Mouse (Mus musculus) MEL (cell line): Measurements from ENCODE around the gene 4930426L09Rik. TPM values are rescaled to one million over a fixed set of nuclear protein-coding genes. Genes with fewer than 3 reads are reported as not detected.

Experiments used
- DNase-seq: peaks from one replicate; pipeline ENCODE4 v3.0.0; 2011; ENCODE audit warnings: low read depth, low spot score
- H3K27ac ChIP-seq: 2 replicates; pipeline ENCODE4 v1.5.1; 2012; ENCODE audit warnings: low read depth, mild to moderate bottlenecking, control low read depth, low read length, moderate library complexity; ENCODE audit not compliant: control insufficient read depth
- H3K27me3 ChIP-seq, 2 experiments: fragments of 150-350 bp in 1 of 2; sonication (generic) in 1 of 2; 2 replicates each; pipeline ENCODE4 v1.6.1; 2012; ENCODE audit warnings: low read length in 2 of 2, mild to moderate bottlenecking in 2 of 2, improper control_type of control experiment in 1 of 2, moderate library complexity in 1 of 2; ENCODE audit not compliant: insufficient read depth in 2 of 2, control insufficient read depth in 1 of 2
- H3K36me3 ChIP-seq, 2 experiments: 2 replicates each; pipeline ENCODE4 v1.6.1; 2012 to 2014; ENCODE audit warnings: low read length in 2 of 2, improper control_type of control experiment in 1 of 2, inconsistent platforms in 1 of 2, mild to moderate bottlenecking in 1 of 2; ENCODE audit not compliant: insufficient read depth in 2 of 2, control insufficient read depth in 1 of 2
- H3K4me1 ChIP-seq, 2 experiments: fragments of 150-350 bp in 1 of 2; sonication (generic) in 1 of 2; 2 replicates each; pipeline ENCODE4 v1.6.1; 2012; ENCODE audit warnings: low read length in 2 of 2, improper control_type of control experiment in 1 of 2, mild to moderate bottlenecking in 1 of 2; ENCODE audit not compliant: insufficient read depth in 2 of 2, control insufficient read depth in 1 of 2
- H3K4me3 ChIP-seq, 2 experiments: fragments of 150-350 bp in 1 of 2; sonication (generic) in 1 of 2; 2 replicates each; pipeline ENCODE4 v1.5.1; 2012; ENCODE audit warnings: low read depth in 2 of 2, low read length in 2 of 2, mild to moderate bottlenecking in 2 of 2, moderate library complexity in 2 of 2, control low read depth in 1 of 2, improper control_type of control experiment in 1 of 2; ENCODE audit not compliant: control insufficient read depth in 1 of 2, insufficient read depth in 1 of 2
- H3K79me2 ChIP-seq: 2 replicates; pipeline ENCODE4 v1.6.1; 2012; ENCODE audit warnings: mild to moderate bottlenecking, low read length, moderate library complexity; ENCODE audit not compliant: control insufficient read depth, poor library complexity, insufficient read depth
- H3K9ac ChIP-seq: 2 replicates; pipeline ENCODE4 v1.6.1; 2012; ENCODE audit warnings: low read depth, mild to moderate bottlenecking, control low read depth, low read length, moderate library complexity; ENCODE audit not compliant: control insufficient read depth, poor library complexity, severe bottlenecking
- H3K9me3 ChIP-seq: fragments of 150-350 bp; sonication (generic); replicated peaks from 2 replicates; pipeline ENCODE4 v1.6.1; 2012; ENCODE audit warnings: mild to moderate bottlenecking, low read length, improper control_type of control experiment, moderate library complexity; ENCODE audit not compliant: insufficient read depth
- BHLHE40 ChIP-seq: IDR thresholded peaks from 2 replicates; pipeline ENCODE4 v1.6.1; 2012; ENCODE audit warnings: low read depth, mild to moderate bottlenecking, inconsistent platforms, low read length, improper control_type of control experiment, borderline replicate concordance
- CHD2 ChIP-seq: IDR thresholded peaks from 2 replicates; pipeline ENCODE4 v1.6.1; 2011; ENCODE audit warnings: low read length, improper control_type of control experiment
- E2F4 ChIP-seq: IDR thresholded peaks from 2 replicates; pipeline ENCODE4 v1.6.1; 2011; ENCODE audit warnings: low read depth, low read length, improper control_type of control experiment, borderline replicate concordance
- ETS1 ChIP-seq: IDR thresholded peaks from 2 replicates; pipeline ENCODE4 v1.6.1; 2012; ENCODE audit warnings: low read depth, mild to moderate bottlenecking, inconsistent platforms, low read length, improper control_type of control experiment, moderate library complexity
- GABPA ChIP-seq: IDR thresholded peaks from 2 replicates; pipeline ENCODE4 v1.6.1; 2012; ENCODE audit warnings: low read depth, mild to moderate bottlenecking, inconsistent platforms, low read length, improper control_type of control experiment, moderate library complexity
- GATA1 ChIP-seq: IDR thresholded peaks from 2 replicates; pipeline ENCODE4 v1.6.1; 2011; ENCODE audit warnings: low read depth, low read length, improper control_type of control experiment
- JUND ChIP-seq: IDR thresholded peaks from 2 replicates; pipeline ENCODE4 v1.6.1; 2011; ENCODE audit warnings: low read depth, mild to moderate bottlenecking, improper control_type of control experiment, low read length
- KAT2A ChIP-seq: conservative IDR thresholded peaks from 2 replicates; pipeline ENCODE4 v1.6.1; 2012; ENCODE audit warnings: low read depth, low read length, improper control_type of control experiment, inconsistent platforms
- MAZ ChIP-seq: IDR thresholded peaks from 2 replicates; pipeline ENCODE4 v1.6.1; 2012; ENCODE audit warnings: low read depth, mild to moderate bottlenecking, inconsistent platforms, low read length, improper control_type of control experiment
- MEF2A ChIP-seq: IDR thresholded peaks from 2 replicates; pipeline ENCODE4 v1.6.1; 2014; ENCODE audit warnings: low read depth, mild to moderate bottlenecking, inconsistent platforms, low read length, improper control_type of control experiment; ENCODE audit not compliant: poor library complexity, insufficient replicate concordance, severe bottlenecking; ENCODE audit errors: extremely low read depth
- MYB ChIP-seq: IDR thresholded peaks from 2 replicates; pipeline ENCODE4 v1.6.1; 2011; ENCODE audit warnings: mild to moderate bottlenecking, low read depth, low read length, improper control_type of control experiment
- MYC ChIP-seq: IDR thresholded peaks from 2 replicates; pipeline ENCODE4 v1.6.1; 2011; ENCODE audit warnings: low read depth, mild to moderate bottlenecking, low read length, improper control_type of control experiment, moderate library complexity
- NELFE ChIP-seq: IDR thresholded peaks from 2 replicates; pipeline ENCODE4 v1.6.1; 2011; ENCODE audit warnings: low read depth, low read length, improper control_type of control experiment
- NRF1 ChIP-seq: IDR thresholded peaks from 2 replicates; pipeline ENCODE4 v1.6.1; 2014; ENCODE audit warnings: low read depth, mild to moderate bottlenecking, inconsistent platforms, low read length, improper control_type of control experiment, moderate library complexity; ENCODE audit not compliant: poor library complexity, insufficient read depth, severe bottlenecking
- POLR2AphosphoS2 ChIP-seq: IDR thresholded peaks from 2 replicates; pipeline ENCODE4 v1.6.1; 2011; ENCODE audit warnings: low read length, improper control_type of control experiment
- POLR2AphosphoS5 ChIP-seq: IDR thresholded peaks from 2 replicates; pipeline ENCODE4 v1.6.1; 2012; ENCODE audit warnings: low read depth, borderline replicate concordance, mild to moderate bottlenecking, inconsistent platforms, low read length, moderate library complexity, mixed read lengths
- RAD21 ChIP-seq: IDR thresholded peaks from 2 replicates; pipeline ENCODE4 v1.6.1; 2011; ENCODE audit warnings: mild to moderate bottlenecking, low read depth, low read length, improper control_type of control experiment
- RCOR1 ChIP-seq: IDR thresholded peaks from 2 replicates; pipeline ENCODE4 v1.6.1; 2012; ENCODE audit warnings: low read depth, mild to moderate bottlenecking, inconsistent platforms, low read length, improper control_type of control experiment
- SIN3A ChIP-seq: IDR thresholded peaks from 2 replicates; pipeline ENCODE4 v1.6.1; 2012; ENCODE audit warnings: low read length, improper control_type of control experiment, inconsistent platforms
- TBP ChIP-seq: IDR thresholded peaks from 2 replicates; pipeline ENCODE4 v1.8.0; 2011; ENCODE audit warnings: low read depth, low read length, improper control_type of control experiment
- TCF12 ChIP-seq: IDR thresholded peaks from 2 replicates; pipeline ENCODE4 v1.6.1; 2014; ENCODE audit warnings: low read depth, mild to moderate bottlenecking, inconsistent platforms, low read length, improper control_type of control experiment, moderate library complexity
- UBTF ChIP-seq: IDR thresholded peaks from 2 replicates; pipeline ENCODE4 v1.6.1; 2012; ENCODE audit warnings: low read depth, mild to moderate bottlenecking, inconsistent platforms, low read length, improper control_type of control experiment, moderate library complexity, borderline replicate concordance; ENCODE audit not compliant: insufficient read depth
- polyA plus RNA-seq, 2 experiments: library from polyadenylated mRNA; stranded (reverse) in 1 of 2; unstranded in 1 of 2; fragments of >175 nt in 1 of 2; fragments of >200 nt in 1 of 2; gene quantifications; 2 replicates each; pipeline versions ENCODE4 v1.2.1 to v1.2.4; 2012; ENCODE audit warnings: low replicate concordance in 2 of 2, low read depth in 1 of 2; ENCODE audit not compliant: insufficient read length in 2 of 2, insufficient read depth in 1 of 2, missing spikeins in 1 of 2
- total RNA-seq: library from RNA; depleted of rRNA; stranded (reverse); fragments of 300-350 nt; gene quantifications from 2 replicates; pipeline ENCODE4 v1.2.3, GENCODE M21; 2012

Gene 4930426L09Rik
- total and polyA plus RNA-seq, 3 experiments = 0.12 to 0.19 TPM; not detected in 1

DNA sequence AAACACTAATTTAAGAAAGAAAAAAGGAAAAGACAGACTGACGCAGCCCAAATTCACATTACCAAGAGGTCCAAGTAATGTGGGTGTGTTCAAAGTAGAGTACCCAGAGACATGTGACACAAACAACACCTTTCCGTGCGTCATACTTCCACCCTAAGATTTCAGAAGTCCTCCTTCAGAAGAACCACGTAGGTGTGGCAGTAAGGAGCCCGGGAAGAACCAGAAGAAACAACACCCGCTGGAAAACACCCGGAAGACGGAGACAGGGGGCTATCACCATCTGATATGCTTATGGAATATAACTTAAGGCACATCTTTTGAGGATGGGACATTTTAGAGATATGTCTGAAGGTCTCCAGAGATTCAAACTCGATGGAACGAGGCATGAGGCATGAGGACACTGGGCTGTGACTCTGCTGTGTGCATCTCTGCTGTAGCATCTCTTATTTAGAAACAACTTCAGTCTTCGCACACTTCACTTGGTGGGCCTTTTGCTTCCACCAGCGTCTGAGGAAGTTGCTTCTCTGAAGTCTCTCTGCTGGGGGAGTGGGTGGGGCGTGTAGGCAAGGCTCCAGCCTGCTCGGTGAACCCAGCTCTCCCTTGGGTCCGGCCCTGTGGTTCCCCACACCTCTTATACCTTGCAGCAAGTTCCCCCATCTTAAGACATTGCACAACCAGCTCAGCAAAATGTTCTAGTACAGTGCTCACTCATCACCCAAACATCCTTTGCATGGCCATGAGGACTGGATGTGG lies 13.9 kb upstream of the 4930426L09Rik start:
- H3K79me2 ChIP-seq = peaks cover 29% of the 10 kb centered on the region
- H3K9ac ChIP-seq = no peak overlapping the region
- DNase-seq = peak; percentile 22
- no peaks in the 10 kb centered on the region for H3K27me3 ChIP-seq
- no peak for TF ChIP-seq GATA1
- no peak for TF ChIP-seq MAZ
- TF ChIP-seq POLR2AphosphoS5 = no peak
- TF ChIP-seq SIN3A = no peak
- no peak for TF ChIP-seq KAT2A
- TF ChIP-seq CHD2 = no peak
- no peak for TF ChIP-seq TCF12
- no peak for TF ChIP-seq POLR2AphosphoS2
- TF ChIP-seq RAD21 = no peak
- H3K9me3 ChIP-seq = no peaks in the 10 kb centered on the region
- no peak overlapping the region for H3K4me3 ChIP-seq
- no peak overlapping the region for H3K27ac ChIP-seq
- peaks cover 4 to 17% of the 10 kb centered on the region in 2 experiments; a peak in 3 of 4 replicates for H3K36me3 ChIP-seq
- peaks cover 12 to 15% of the 10 kb centered on the region in 2 experiments for H3K4me1 ChIP-seq

DNA sequence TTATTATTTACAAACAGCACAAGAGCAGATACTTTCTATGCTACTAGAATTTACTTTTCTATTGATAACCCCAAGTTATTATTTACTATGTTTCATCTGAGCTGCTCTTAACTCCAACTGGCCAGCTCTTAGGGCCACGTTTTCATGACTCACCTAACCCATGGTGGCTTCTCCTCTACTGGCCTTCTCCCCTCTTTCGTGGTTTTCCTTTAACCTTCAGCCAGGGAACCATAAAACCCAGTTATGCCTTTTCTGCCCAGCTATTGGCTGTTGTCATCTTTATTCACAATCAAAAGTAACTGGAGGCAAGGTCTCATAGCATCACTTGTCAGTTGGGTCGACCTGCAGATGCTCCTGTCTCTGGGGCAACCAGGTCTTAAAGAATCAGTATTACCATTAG lies 12.6 kb upstream of the 4930426L09Rik start:
- TF ChIP-seq BHLHE40 (no peak), UBTF (no peak), GABPA (no peak)
- TF ChIP-seq, all 39 proteins: peak for 0
- Histone ChIP-seq H3K4me3 (no peak overlapping the region), H3K27me3 (no peaks in the 10 kb centered on the region), H3K4me1 (peaks cover 3 to 5% of the 10 kb centered on the region in 2 experiments; a peak in 3 of 4 replicates), H3K9me3 (no peaks in the 10 kb centered on the region), H3K9ac (no peak overlapping the region), H3K79me2 (peaks cover 27% of the 10 kb centered on the region), H3K27ac (no peak overlapping the region), H3K36me3 (peaks cover 4 to 11% of the 10 kb centered on the region in 2 experiments; a peak in 3 of 4 replicates)
- no peak for DNase-seq

DNA sequence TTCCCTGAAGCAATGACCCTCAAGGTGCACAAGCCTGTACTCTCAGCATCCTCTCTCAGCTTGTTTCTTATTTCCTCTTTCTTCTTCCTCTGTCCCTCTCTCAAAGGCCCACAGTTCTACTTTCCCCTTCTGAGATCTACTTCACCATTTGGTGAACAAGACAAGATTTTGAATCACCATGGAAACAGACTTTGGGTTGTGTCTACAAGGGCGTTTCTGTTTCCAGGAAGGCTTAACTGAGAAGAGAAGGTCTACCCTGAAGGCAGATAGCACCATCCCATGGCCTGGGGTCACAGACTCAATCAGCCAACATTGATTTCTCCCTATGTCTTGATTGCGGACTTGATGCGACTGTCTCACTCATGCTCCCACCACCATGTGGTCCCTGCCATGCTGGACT lies 9.3 kb upstream of the 4930426L09Rik start:
- no peaks in the 10 kb centered on the region for H3K9me3 ChIP-seq
- H3K4me1 ChIP-seq = peaks cover 15 to 21% of the 10 kb centered on the region in 2 experiments
- no peaks in the 10 kb centered on the region for H3K27me3 ChIP-seq
- no peak overlapping the region for H3K4me3 ChIP-seq
- H3K9ac ChIP-seq = no peak overlapping the region
- H3K36me3 ChIP-seq = peaks cover 4 to 32% of the 10 kb centered on the region in 2 experiments; a peak in 3 of 4 replicates
- no peak overlapping the region for H3K27ac ChIP-seq
- DNase-seq = peak; percentile 83
- peaks cover 35% of the 10 kb centered on the region for H3K79me2 ChIP-seq
- TF ChIP-seq RAD21 = no peak
- TF ChIP-seq NRF1 = no peak
- no peak for TF ChIP-seq E2F4
- TF ChIP-seq RCOR1 = no peak
- no peak for TF ChIP-seq ETS1
- no peak for TF ChIP-seq TBP
- TF ChIP-seq MEF2A = no peak
- TF ChIP-seq NELFE = no peak
- no peak for TF ChIP-seq MAZ
- no peak for TF ChIP-seq MYC
- no peak for TF ChIP-seq MYB
- TF ChIP-seq POLR2AphosphoS2 = no peak
- TF ChIP-seq JUND = no peak
- TF ChIP-seq, all 39 proteins: peak for 0
